Mouse (Mus musculus) midbrain, embryonic 16.5 days (tissue): Measurements from ENCODE around the gene Drc1. TPM values are rescaled to one million over a fixed set of nuclear protein-coding genes. Genes with fewer than 3 reads are reported as not detected.

Source experiments
- ATAC-seq: fragments of 200-750 bp; cut with Nextera tagmentation; 2 replicates; pipeline ENCODE4 v1.8.0; 2017; ENCODE audit warnings: moderate TSS enrichment
- H3K27ac ChIP-seq: fragments of 300-500 bp; sonication (generic); 2 replicates; pipeline ENCODE4 v1.5.1; 2014; ENCODE audit warnings: mild to moderate bottlenecking, low read length, mixed read lengths
- H3K27me3 ChIP-seq: fragments of 300-500 bp; sonication (generic); 2 replicates; pipeline ENCODE4 v1.6.1; 2014; ENCODE audit warnings: low read depth, low read length, mixed read lengths; ENCODE audit not compliant: control insufficient read depth, insufficient read depth
- H3K36me3 ChIP-seq: fragments of 300-500 bp; sonication (generic); 2 replicates; pipeline ENCODE4 v1.6.1; 2014; ENCODE audit warnings: mild to moderate bottlenecking, low read length, moderate library complexity, mixed read lengths; ENCODE audit not compliant: control insufficient read depth, insufficient read depth
- H3K4me1 ChIP-seq: fragments of 300-500 bp; sonication (generic); 2 replicates; pipeline ENCODE4 v1.6.1; 2014; ENCODE audit warnings: mild to moderate bottlenecking, low read length, mixed read lengths; ENCODE audit not compliant: control insufficient read depth, insufficient read depth
- H3K4me2 ChIP-seq: fragments of 300-500 bp; sonication (generic); 2 replicates; pipeline ENCODE4 v1.6.1; 2014; ENCODE audit warnings: mild to moderate bottlenecking, low read length, mixed read lengths
- H3K4me3 ChIP-seq: fragments of 300-500 bp; sonication (generic); 2 replicates; pipeline ENCODE4 v1.5.1; 2014; ENCODE audit warnings: low read depth, mild to moderate bottlenecking, low read length, moderate library complexity, mixed read lengths
- H3K9ac ChIP-seq: fragments of 300-500 bp; sonication (generic); 2 replicates; pipeline ENCODE4 v1.6.1; 2014; ENCODE audit warnings: low read depth, low read length, mixed read lengths
- H3K9me3 ChIP-seq: fragments of 300-500 bp; sonication (generic); replicated peaks from 2 replicates; pipeline ENCODE4 v1.6.1; 2014; ENCODE audit warnings: mild to moderate bottlenecking, low read length, mixed read lengths; ENCODE audit not compliant: control insufficient read depth, poor library complexity, severe bottlenecking
- WGBS: fragments of 180-500 bp; shearing (Covaris S2); extraction: QIAGEN DNeasy Blood & Tissue Kit; methylation state at CpG from one replicate; pipeline ENCODE4 v1.1.7; 2014; 5-methylcytosine and 5-hydroxymethylcytosine counted together
- polyA plus RNA-seq: library from polyadenylated mRNA; unstranded; fragments of >200 nt; fragmentation: Nextera tagmentation; extraction: Ambion mirVana; gene quantifications from 2 replicates; pipeline ENCODE4 v1.2.1, GENCODE M21; 2015

Drc1 gene
- polyA plus RNA-seq, 1 experiment from 2014 or later, result 9.5 TPM

GRCm38 (mm10) chr5:30243741-30244140 is 37.4 kb upstream of the Drc1 start:
- Histone ChIP-seq H3K9ac (no peak overlapping the region), H3K4me2 (0 out of 2 replicates have a peak overlapping the region, but pooled peaks have one; percentile 14), H3K9me3 (no peaks in the 10 kb centered on the region), H3K27ac (no peak overlapping the region), H3K4me1 (peaks cover 11% of the 10 kb centered on the region), H3K36me3 (no peaks in the 10 kb centered on the region), H3K4me3 (no peak overlapping the region), H3K27me3 (no peaks in the 10 kb centered on the region)
- 67% methylated on average over 9 of the region's 9 CpGs for whole genome bisulfite sequencing
- ATAC-seq, result no peak

DNA sequence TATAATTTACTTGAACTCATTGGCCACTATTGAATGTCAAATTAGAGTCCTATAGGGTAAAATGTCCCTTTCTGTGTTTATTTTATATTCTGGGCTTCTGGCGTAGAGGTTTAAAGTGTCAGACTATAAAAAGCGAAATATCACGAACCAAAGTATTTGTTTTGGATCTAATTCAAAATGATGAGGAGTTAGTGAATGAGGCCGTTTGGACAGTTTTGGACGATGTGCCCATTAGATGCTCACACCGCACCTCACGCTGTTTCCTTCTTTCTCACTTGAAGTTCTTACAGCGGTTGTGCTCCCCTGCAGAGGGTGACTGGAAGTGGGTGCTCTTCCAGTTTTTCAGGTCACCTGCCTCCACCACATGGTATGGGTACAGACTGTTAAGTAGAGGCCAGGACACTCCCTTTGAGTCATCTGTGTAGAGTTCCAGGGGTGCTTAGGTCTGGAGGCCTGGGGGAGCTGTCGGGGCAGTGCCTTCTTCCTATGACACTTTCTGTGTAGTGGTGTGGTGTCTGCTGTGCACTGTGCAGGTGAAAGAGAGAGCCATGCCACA is 35.2 kb upstream of the Drc1 start:
- no peak overlapping the region for H3K9ac ChIP-seq
- 96% methylated on average over 9 of the region's 9 CpGs for WGBS
- H3K4me3 ChIP-seq, result no peak overlapping the region
- H3K27me3 ChIP-seq, result no peaks in the 10 kb centered on the region
- no peak overlapping the region for H3K27ac ChIP-seq
- no peak for ATAC-seq
- H3K4me1 ChIP-seq, result peaks cover 11% of the 10 kb centered on the region
- no peaks in the 10 kb centered on the region for H3K36me3 ChIP-seq
- no peaks in the 10 kb centered on the region for H3K9me3 ChIP-seq
- H3K4me2 ChIP-seq, result no peak overlapping the region

DNA sequence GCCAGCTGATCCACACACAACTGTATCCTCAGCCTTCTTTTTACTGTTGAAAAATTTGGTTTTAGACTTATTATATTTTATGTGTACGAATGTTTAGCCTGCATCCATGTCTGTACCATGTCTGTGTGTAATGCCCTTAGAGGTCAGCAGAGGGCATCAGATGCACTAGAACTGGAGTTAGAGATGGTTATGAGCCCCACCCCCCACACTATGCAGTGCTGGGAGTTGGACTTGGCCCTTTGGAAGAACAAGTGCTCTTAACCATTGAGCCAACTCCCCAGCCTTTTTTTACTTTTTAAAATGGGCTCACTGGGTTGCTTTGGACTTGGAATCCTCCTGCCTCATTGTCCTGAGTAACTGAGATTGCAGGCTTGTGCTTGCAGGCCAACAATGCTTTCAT is 33.5 kb upstream of the Drc1 start:
- Histone ChIP-seq H3K36me3 (no peaks in the 10 kb centered on the region), H3K9me3 (no peaks in the 10 kb centered on the region), H3K9ac (no peak overlapping the region), H3K27ac (no peak overlapping the region), H3K4me2 (no peak overlapping the region), H3K27me3 (no peaks in the 10 kb centered on the region), H3K4me1 (peaks cover 11% of the 10 kb centered on the region), H3K4me3 (no peak overlapping the region)
- no peak for ATAC-seq
- WGBS, result 93% methylated on average over 1 of the region's 1 CpGs

- Histone ChIP-seq H3K4me2 (no peak overlapping the region), H3K36me3 (peaks cover 22% of the 10 kb centered on the region), H3K27me3 (no peaks in the 10 kb centered on the region), H3K9ac (no peak overlapping the region), H3K4me1 (no peaks in the 10 kb centered on the region), H3K27ac (no peak overlapping the region), H3K4me3 (no peak overlapping the region), H3K9me3 (no peaks in the 10 kb centered on the region)
- no peak for ATAC-seq
- 90% methylated on average over 12 of the region's 12 CpGs for WGBS
These were observed 25.4 kb upstream of the Drc1 start for GRCm38 (mm10) chr5:30255567-30256354.

DNA sequence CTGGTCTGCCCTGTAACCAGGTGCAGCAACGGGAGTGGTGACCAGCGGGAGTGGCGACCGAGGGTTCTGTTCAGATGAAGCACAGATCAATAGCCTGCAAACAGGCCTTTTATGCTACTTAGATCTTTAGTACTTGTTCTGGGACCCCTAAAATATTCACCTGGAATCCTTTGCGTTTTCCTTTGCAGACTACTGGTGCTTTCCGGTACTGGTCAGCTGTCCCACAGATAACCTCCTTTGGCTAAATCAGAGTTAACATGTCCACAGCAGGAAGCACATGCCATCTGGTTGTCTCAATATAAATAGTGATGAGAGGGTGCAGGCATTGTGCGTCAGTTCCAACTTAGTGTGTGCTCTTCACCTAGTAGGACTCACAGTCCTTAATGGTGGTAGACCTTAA is 22.4 kb upstream of the Drc1 start:
- Histone ChIP-seq H3K36me3 (peaks cover 19% of the 10 kb centered on the region), H3K4me3 (no peak overlapping the region), H3K4me1 (no peaks in the 10 kb centered on the region), H3K9ac (no peak overlapping the region), H3K27me3 (no peaks in the 10 kb centered on the region), H3K4me2 (no peak overlapping the region), H3K9me3 (no peaks in the 10 kb centered on the region), H3K27ac (no peak overlapping the region)
- WGBS, result 93% methylated on average over 7 of the region's 7 CpGs
- ATAC-seq, result no peak

- WGBS, result 67% methylated on average over 11 of the region's 11 CpGs
- no peaks in the 10 kb centered on the region for H3K9me3 ChIP-seq
- no peak overlapping the region for H3K9ac ChIP-seq
- H3K36me3 ChIP-seq, result peaks cover 7% of the 10 kb centered on the region
- H3K4me2 ChIP-seq, result no peak overlapping the region
- H3K4me3 ChIP-seq, result no peak overlapping the region
- H3K27ac ChIP-seq, result no peak overlapping the region; the same call in 1 of the 2 replicates
- H3K4me1 ChIP-seq, result no peaks in the 10 kb centered on the region
- H3K27me3 ChIP-seq, result no peaks in the 10 kb centered on the region
- ATAC-seq, result no peak
These were observed 10.5 kb upstream of the Drc1 start for GRCm38 (mm10) chr5:30270571-30271190.

- Histone ChIP-seq H3K27me3 (no peaks in the 10 kb centered on the region), H3K36me3 (peaks cover 4% of the 10 kb centered on the region; the same call in 1 of the 2 replicates), H3K4me3 (no peak overlapping the region), H3K9me3 (no peaks in the 10 kb centered on the region), H3K27ac (no peak overlapping the region), H3K4me2 (no peak overlapping the region), H3K9ac (no peak overlapping the region), H3K4me1 (no peaks in the 10 kb centered on the region)
- 91% methylated on average over 11 of the region's 11 CpGs for WGBS
- no peak for ATAC-seq
These were observed 9.4 kb upstream of the Drc1 start for GRCm38 (mm10) chr5:30271599-30272281.

GRCm38 (mm10) chr5:30276361-30276760 is 4.8 kb upstream of the Drc1 start:
- no peaks in the 10 kb centered on the region for H3K36me3 ChIP-seq
- H3K9me3 ChIP-seq, result no peaks in the 10 kb centered on the region
- no peaks in the 10 kb centered on the region for H3K27me3 ChIP-seq
- 92% methylated on average over 2 of the region's 2 CpGs for WGBS
- peaks cover 7% of the 10 kb centered on the region for H3K4me1 ChIP-seq
- H3K4me2 ChIP-seq, result no peak overlapping the region
- no peak overlapping the region for H3K4me3 ChIP-seq
- H3K27ac ChIP-seq, result no peak overlapping the region
- no peak for ATAC-seq
- no peak overlapping the region for H3K9ac ChIP-seq

- H3K4me3 ChIP-seq, result no peak overlapping the region
- no peak overlapping the region for H3K9ac ChIP-seq
- no peak overlapping the region for H3K27ac ChIP-seq
- H3K4me2 ChIP-seq, result no peak overlapping the region
- WGBS, result 92% methylated on average over 3 of the region's 3 CpGs
- no peak for ATAC-seq
- no peaks in the 10 kb centered on the region for H3K9me3 ChIP-seq
- no peaks in the 10 kb centered on the region for H3K36me3 ChIP-seq
- H3K27me3 ChIP-seq, result no peaks in the 10 kb centered on the region
- peaks cover 10% of the 10 kb centered on the region for H3K4me1 ChIP-seq
These were observed 2.2 kb upstream of the Drc1 start for GRCm38 (mm10) chr5:30278952-30279351.
